Mouse (Mus musculus) lung, postnatal 0 days (tissue): ENCODE measurements around the gene Tcte1.

Source experiments
- CTCF ChIP-seq: IDR thresholded peaks from 2 replicates; pipeline ENCODE4 v1.5.1; 2016; ENCODE audit warnings: antibody characterized with exemption, mild to moderate bottlenecking
- EP300 ChIP-seq: IDR thresholded peaks from 2 replicates; pipeline ENCODE4 v1.6.1; 2016; ENCODE audit warnings: antibody characterized with exemption, mild to moderate bottlenecking, control low read depth

DNA sequence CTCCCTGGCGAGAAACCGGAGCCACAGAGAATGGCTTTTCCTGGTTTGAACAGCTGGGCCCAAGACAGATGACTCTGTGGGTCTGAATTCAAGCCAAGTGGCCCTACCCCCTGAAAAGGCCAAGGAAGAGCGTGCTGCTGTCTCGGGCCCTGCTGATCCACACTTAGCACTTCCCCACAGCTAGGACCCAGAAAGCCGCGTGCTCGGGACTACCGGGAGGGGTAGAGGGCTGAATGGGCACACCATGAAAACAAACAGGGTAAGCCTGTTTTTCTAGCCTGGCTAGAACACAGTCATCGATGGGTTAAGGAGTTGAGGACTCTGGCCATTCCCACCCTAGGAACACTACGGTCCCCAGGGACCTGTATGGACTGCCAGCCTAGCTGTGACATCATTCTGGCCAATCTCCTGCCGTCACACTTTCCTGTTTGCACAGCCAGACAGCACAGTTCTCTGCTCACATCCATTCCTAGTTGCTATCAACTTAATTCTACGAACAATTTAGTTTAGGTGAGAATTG lies 57.8 kb downstream of the Tcte1 start:
- no peak for TF ChIP-seq CTCF
- TF ChIP-seq EP300: peak; percentile 80
